Mouse (Mus musculus): ENCODE results near the gene Tent4a. TPM values are rescaled to one million over a fixed set of nuclear protein-coding genes. Genes with fewer than 3 reads are reported as not detected.

The Tent4a gene
- polyA plus RNA-seq, 1 experiment, result 9.4 TPM

GRCm38 (mm10) chr13:69545019-69545418 lies 10.6 kb upstream of the Tent4a start:
- 21% methylated on average over 3 of the region's 3 CpGs for WGBS
- TF ChIP-seq POLR2A (IDR thresholded peaks at IDR 0.05; ENCODE audit: low read depth, low read length) (no peak), CTCF (IDR thresholded peaks at IDR 0.05; ENCODE audit: extremely low read depth, insufficient read length, insufficient replicate concordance, low read depth, low read length) (peak; percentile 58; the same call in 1 of the 2 replicates)
- Histone ChIP-seq H3K4me1 (ENCODE audit: control insufficient read depth, insufficient read depth, insufficient read length, low read length) (peaks cover 11% of the 10 kb centered on the region; the same call in 1 of the 2 replicates), H3K36me3 (ENCODE audit: control insufficient read depth, insufficient read depth, low read length) (no peaks in the 10 kb centered on the region), H3K27ac (ENCODE audit: insufficient read depth, low read depth, low read length) (no peak overlapping the region), H3K4me3 (ENCODE audit: low read depth, low read length) (no peak overlapping the region), H3K27me3 (ENCODE audit: control insufficient read depth, insufficient read depth, low read length) (no peaks in the 10 kb centered on the region)

- Histone ChIP-seq H3K4me3 (ENCODE audit: low read depth, low read length) (no peak overlapping the region), H3K27ac (ENCODE audit: insufficient read depth, low read depth, low read length) (peak overlapping the region; percentile 28), H3K4me1 (ENCODE audit: control insufficient read depth, insufficient read depth, insufficient read length, low read length) (peaks cover 11% of the 10 kb centered on the region; the same call in 1 of the 2 replicates), H3K27me3 (ENCODE audit: control insufficient read depth, insufficient read depth, low read length) (no peaks in the 10 kb centered on the region), H3K36me3 (ENCODE audit: control insufficient read depth, insufficient read depth, low read length) (no peaks in the 10 kb centered on the region)
- TF ChIP-seq CTCF (IDR thresholded peaks at IDR 0.05; ENCODE audit: extremely low read depth, insufficient read length, insufficient replicate concordance, low read depth, low read length), result no peak
- TF ChIP-seq POLR2A (IDR thresholded peaks at IDR 0.05; ENCODE audit: low read depth, low read length), result no peak
- 77% methylated on average over 12 of the region's 12 CpGs for WGBS
Measured at GRCm38 (mm10) chr13:69543595-69543994, 9.2 kb upstream of the Tent4a start.

- Histone ChIP-seq H3K27ac (ENCODE audit: insufficient read depth, low read depth, low read length) (peak overlapping the region; percentile 58), H3K36me3 (ENCODE audit: control insufficient read depth, insufficient read depth, low read length) (no peaks in the 10 kb centered on the region), H3K4me1 (ENCODE audit: control insufficient read depth, insufficient read depth, insufficient read length, low read length) (peaks cover 11% of the 10 kb centered on the region; the same call in 1 of the 2 replicates), H3K27me3 (ENCODE audit: control insufficient read depth, insufficient read depth, low read length) (no peaks in the 10 kb centered on the region), H3K4me3 (ENCODE audit: low read depth, low read length) (no peak overlapping the region)
- TF ChIP-seq POLR2A (IDR thresholded peaks at IDR 0.05; ENCODE audit: low read depth, low read length), result no peak
- TF ChIP-seq CTCF (IDR thresholded peaks at IDR 0.05; ENCODE audit: extremely low read depth, insufficient read length, insufficient replicate concordance, low read depth, low read length), result no peak
- 68% methylated on average over 17 of the region's 17 CpGs for WGBS
Measured at GRCm38 (mm10) chr13:69542571-69543352, 8.3 kb upstream of the Tent4a start.

- Histone ChIP-seq H3K27ac (ENCODE audit: insufficient read depth, low read depth, low read length) (0 out of 2 replicates have a peak overlapping the region, but pooled peaks have one; percentile 7), H3K4me3 (ENCODE audit: low read depth, low read length) (0 out of 2 replicates have a peak overlapping the region, but pooled peaks have one; percentile 10), H3K27me3 (ENCODE audit: control insufficient read depth, insufficient read depth, low read length) (no peaks in the 10 kb centered on the region), H3K36me3 (ENCODE audit: control insufficient read depth, insufficient read depth, low read length) (no peaks in the 10 kb centered on the region), H3K4me1 (ENCODE audit: control insufficient read depth, insufficient read depth, insufficient read length, low read length) (peaks cover 11% of the 10 kb centered on the region; the same call in 1 of the 2 replicates)
- 19% methylated on average over 10 of the region's 10 CpGs for WGBS
- TF ChIP-seq CTCF (IDR thresholded peaks at IDR 0.05; ENCODE audit: extremely low read depth, insufficient read length, insufficient replicate concordance, low read depth, low read length), result no peak
- no peak for TF ChIP-seq POLR2A (IDR thresholded peaks at IDR 0.05; ENCODE audit: low read depth, low read length)
Measured at GRCm38 (mm10) chr13:69541776-69542175, 7.4 kb upstream of the Tent4a start.

GRCm38 (mm10) chr13:69541209-69541608 lies 6.8 kb upstream of the Tent4a start:
- H3K27me3 ChIP-seq (ENCODE audit: control insufficient read depth, insufficient read depth, low read length), result no peaks in the 10 kb centered on the region
- TF ChIP-seq CTCF (IDR thresholded peaks at IDR 0.05; ENCODE audit: extremely low read depth, insufficient read length, insufficient replicate concordance, low read depth, low read length), result no peak
- no peak for TF ChIP-seq POLR2A (IDR thresholded peaks at IDR 0.05; ENCODE audit: low read depth, low read length)
- no peak overlapping the region for H3K4me3 ChIP-seq (ENCODE audit: low read depth, low read length)
- WGBS, result 14% methylated on average over 6 of the region's 6 CpGs
- H3K27ac ChIP-seq (ENCODE audit: insufficient read depth, low read depth, low read length), result 0 out of 2 replicates have a peak overlapping the region, but pooled peaks have one; percentile 7
- H3K4me1 ChIP-seq (ENCODE audit: control insufficient read depth, insufficient read depth, insufficient read length, low read length), result peaks cover 11% of the 10 kb centered on the region; the same call in 1 of the 2 replicates
- no peaks in the 10 kb centered on the region for H3K36me3 ChIP-seq (ENCODE audit: control insufficient read depth, insufficient read depth, low read length)

GRCm38 (mm10) chr13:69538327-69538726 lies 3.9 kb upstream of the Tent4a start:
- 38% methylated on average over 4 of the region's 4 CpGs for WGBS
- Histone ChIP-seq H3K4me1 (ENCODE audit: control insufficient read depth, insufficient read depth, insufficient read length, low read length) (peaks cover 13% of the 10 kb centered on the region; the same call in 1 of the 2 replicates), H3K4me3 (ENCODE audit: low read depth, low read length) (no peak overlapping the region), H3K27me3 (ENCODE audit: control insufficient read depth, insufficient read depth, low read length) (no peaks in the 10 kb centered on the region), H3K27ac (ENCODE audit: insufficient read depth, low read depth, low read length) (peak overlapping the region; percentile 12; the same call in 1 of the 2 replicates), H3K36me3 (ENCODE audit: control insufficient read depth, insufficient read depth, low read length) (no peaks in the 10 kb centered on the region)
- TF ChIP-seq POLR2A (IDR thresholded peaks at IDR 0.05; ENCODE audit: low read depth, low read length) (no peak), CTCF (IDR thresholded peaks at IDR 0.05; ENCODE audit: extremely low read depth, insufficient read length, insufficient replicate concordance, low read depth, low read length) (no peak)

- H3K4me3 ChIP-seq (ENCODE audit: low read depth, low read length), result no peak overlapping the region
- H3K27me3 ChIP-seq (ENCODE audit: control insufficient read depth, insufficient read depth, low read length), result no peaks in the 10 kb centered on the region
- H3K27ac ChIP-seq (ENCODE audit: insufficient read depth, low read depth, low read length), result no peak overlapping the region
- H3K4me1 ChIP-seq (ENCODE audit: control insufficient read depth, insufficient read depth, insufficient read length, low read length), result peaks cover 16% of the 10 kb centered on the region; the same call in 1 of the 2 replicates
- TF ChIP-seq POLR2A (IDR thresholded peaks at IDR 0.05; ENCODE audit: low read depth, low read length) (no peak), CTCF (IDR thresholded peaks at IDR 0.05; ENCODE audit: extremely low read depth, insufficient read length, insufficient replicate concordance, low read depth, low read length) (no peak)
- WGBS, result 86% methylated on average over 7 of the region's 7 CpGs
- no peaks in the 10 kb centered on the region for H3K36me3 ChIP-seq (ENCODE audit: control insufficient read depth, insufficient read depth, low read length)
Measured at GRCm38 (mm10) chr13:69537366-69537765, 2.9 kb upstream of the Tent4a start.
